Mouse (Mus musculus): Measurements from ENCODE around the gene Col28a1. TPM values are rescaled to one million over a fixed set of nuclear protein-coding genes. Genes with fewer than 3 reads are reported as not detected.

Gene Col28a1
- not detected for polyA plus RNA-seq (2017; shearing (Covaris generic))

GRCm38 (mm10) chr6:8192517-8192916, at the start of gene Col28a1:
Gene Col28a1, minus strand, starts transcription at chr6:8192617.

GRCm38 (mm10) chr6:8209047-8209865, 16.8 kb upstream of the Col28a1 start, which contains the start of gene Mios:
Gene Mios, plus strand, starts transcription at chr6:8209222.

Other genes starting within 250 kb of the Col28a1 start
- gene Mios, start 16.6 kb upstream of the Col28a1 start, polyA plus RNA-seq (2017; shearing (Covaris generic)) = 17.7 TPM
- gene Rpa3, start 66.6 kb upstream of the Col28a1 start, polyA plus RNA-seq (2017; shearing (Covaris generic)) = 75.4 TPM
- gene Umad1, start 66.7 kb upstream of the Col28a1 start, polyA plus RNA-seq (2017; shearing (Covaris generic)) = 15.4 TPM
- gene Gm45062, start 66.8 kb upstream of the Col28a1 start, polyA plus RNA-seq (2017; shearing (Covaris generic)) = 8.1 TPM